Mouse (Mus musculus): ENCODE data around the gene Ttll5. TPM values are rescaled to one million over a fixed set of nuclear protein-coding genes. Genes with fewer than 3 reads are reported as not detected.
A peak's percentile ranks its signal among the peaks of the same experiment; 100 is the strongest.

The Ttll5 gene
- polyA plus RNA-seq, 1 experiment from 2014 or later, result 15.5 TPM

DNA sequence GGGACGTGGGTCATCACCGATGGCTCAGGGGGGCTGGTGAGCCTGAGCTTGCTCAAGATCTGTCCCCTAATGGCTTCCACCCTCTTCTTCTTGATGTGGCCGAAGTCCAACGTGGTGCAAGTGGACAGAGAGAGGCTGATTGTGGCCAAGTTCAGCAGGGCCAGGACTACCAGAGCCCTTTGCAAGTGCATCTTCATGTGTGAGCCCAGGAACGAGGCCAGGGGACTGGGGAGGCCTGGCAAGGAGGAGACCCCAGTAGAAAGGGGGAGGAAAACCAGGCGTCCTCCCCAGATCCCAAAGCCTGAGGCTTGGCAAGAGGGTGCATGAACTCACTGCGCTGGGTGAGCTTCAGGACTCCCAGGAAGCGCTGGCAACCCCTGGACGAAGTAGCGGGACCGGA, 253.3 kb downstream of the Ttll5 start:
- H3K9ac ChIP-seq (ENCODE audit: low read length), result peak overlapping the region; percentile 85
- no peak for ATAC-seq (replicated peaks; ENCODE audit: extremely low read depth, insufficient read depth, low FRiP score)
- peaks cover 22% of the 10 kb centered on the region for H3K4me1 ChIP-seq (ENCODE audit: control insufficient read depth, insufficient read depth, low read length)
- H3K4me2 ChIP-seq (ENCODE audit: low read depth, low read length), result peak overlapping the region; percentile 78
- H3K27me3 ChIP-seq (ENCODE audit: control insufficient read depth, insufficient read depth, low read length), result no peaks in the 10 kb centered on the region
- no peaks in the 10 kb centered on the region for H3K36me3 ChIP-seq (ENCODE audit: control insufficient read depth, insufficient read depth)
- WGBS, result 34% methylated on average over 11 of the region's 11 CpGs
- peak overlapping the region; percentile 93 for H3K27ac ChIP-seq (ENCODE audit: low read length)
- H3K4me3 ChIP-seq (ENCODE audit: low read length), result peak overlapping the region; percentile 65
- no peaks in the 10 kb centered on the region for H3K9me3 ChIP-seq (replicated peaks; ENCODE audit: control insufficient read depth, low read length)

DNA sequence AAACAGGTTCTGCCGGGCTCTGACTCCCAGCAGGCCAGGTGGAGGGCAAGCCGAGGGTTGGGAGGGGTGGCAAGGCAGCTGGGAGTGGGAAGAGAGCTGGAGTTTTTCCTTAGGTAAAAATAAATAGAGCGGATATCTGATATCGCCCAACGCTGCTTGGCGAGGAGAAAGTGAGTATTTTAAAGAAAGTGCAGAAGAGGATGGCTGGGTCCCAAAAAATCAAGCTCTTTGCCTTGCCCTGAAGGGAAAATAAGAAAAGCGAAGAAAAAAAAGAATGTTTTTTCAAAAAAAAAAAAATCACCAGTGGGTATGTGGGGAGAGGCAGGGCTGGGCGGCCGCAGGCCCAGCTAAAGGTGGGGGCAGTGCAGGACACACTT, 253.7 kb downstream of the Ttll5 start:
- Histone ChIP-seq H3K27ac (ENCODE audit: low read length) (peak overlapping the region; percentile 93), H3K4me3 (ENCODE audit: low read length) (peak overlapping the region; percentile 65), H3K27me3 (ENCODE audit: control insufficient read depth, insufficient read depth, low read length) (no peaks in the 10 kb centered on the region), H3K4me1 (ENCODE audit: control insufficient read depth, insufficient read depth, low read length) (peaks cover 25% of the 10 kb centered on the region), H3K4me2 (ENCODE audit: low read depth, low read length) (peak overlapping the region; percentile 78), H3K9me3 (replicated peaks; ENCODE audit: control insufficient read depth, low read length) (no peaks in the 10 kb centered on the region), H3K36me3 (ENCODE audit: control insufficient read depth, insufficient read depth) (no peaks in the 10 kb centered on the region), H3K9ac (ENCODE audit: low read length) (peak overlapping the region; percentile 85)
- WGBS, result 23% methylated on average over 9 of the region's 9 CpGs
- no peak for ATAC-seq (replicated peaks; ENCODE audit: extremely low read depth, insufficient read depth, low FRiP score)

DNA sequence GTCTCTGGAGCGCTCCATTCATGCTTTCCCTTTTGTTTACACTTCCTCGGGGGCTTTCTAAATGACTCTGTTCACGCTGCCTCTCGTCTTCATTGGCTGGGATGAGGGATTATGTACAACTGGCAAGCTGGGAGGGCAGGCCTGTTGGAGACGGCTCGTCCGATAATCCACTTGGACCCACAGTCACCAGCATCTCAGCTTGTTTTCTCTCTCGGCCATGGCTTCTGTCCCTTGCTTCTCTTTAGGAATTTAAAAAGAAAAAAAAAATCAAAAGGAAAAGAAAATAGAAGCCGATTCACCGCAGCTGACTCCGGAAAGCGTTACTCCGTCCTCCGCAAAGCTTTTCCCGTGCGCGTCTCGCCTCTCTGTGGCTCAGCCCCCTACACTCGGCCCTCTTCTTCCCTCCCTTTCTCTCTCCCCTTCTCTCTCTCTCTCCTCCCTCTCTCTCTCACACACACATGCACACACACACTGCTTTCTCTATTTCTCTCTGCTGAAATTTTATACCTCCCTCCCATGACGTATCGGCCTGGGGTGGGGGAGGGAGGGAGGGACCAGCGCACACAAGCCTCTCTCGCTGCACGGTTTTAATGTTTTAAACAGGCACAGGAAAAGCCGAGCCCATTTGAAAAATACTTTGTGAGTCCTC, 254.2 kb downstream of the Ttll5 start, which contains the start of gene Tgfb3:
TSS of gene Tgfb3 (minus strand) at position 489 of the 649 bp plus-strand sequence.
- Histone ChIP-seq H3K27me3 (ENCODE audit: control insufficient read depth, insufficient read depth, low read length) (no peaks in the 10 kb centered on the region), H3K4me3 (ENCODE audit: low read length) (peak within 1 kb of the TSS; percentile 65), H3K4me1 (ENCODE audit: control insufficient read depth, insufficient read depth, low read length) (peaks cover 27% of the 10 kb centered on the region), H3K27ac (ENCODE audit: low read length) (peak within 1 kb of the TSS; percentile 93), H3K9ac (ENCODE audit: low read length) (peak within 1 kb of the TSS; percentile 85), H3K36me3 (ENCODE audit: control insufficient read depth, insufficient read depth) (no peaks in the 10 kb centered on the region), H3K4me2 (ENCODE audit: low read depth, low read length) (peak within 1 kb of the TSS; percentile 78), H3K9me3 (replicated peaks; ENCODE audit: control insufficient read depth, low read length) (no peaks in the 10 kb centered on the region)
- WGBS, result 2% methylated on average over 25 of the region's 25 CpGs
- ATAC-seq (replicated peaks; ENCODE audit: extremely low read depth, insufficient read depth, low FRiP score), result peak; percentile 74

GRCm38 (mm10) chr12:86079202-86079667, 254.8 kb downstream of the Ttll5 start:
- Histone ChIP-seq H3K4me1 (ENCODE audit: control insufficient read depth, insufficient read depth, low read length) (peaks cover 27% of the 10 kb centered on the region), H3K36me3 (ENCODE audit: control insufficient read depth, insufficient read depth) (no peaks in the 10 kb centered on the region), H3K27ac (ENCODE audit: low read length) (peak overlapping the region; percentile 93), H3K4me2 (ENCODE audit: low read depth, low read length) (peak overlapping the region; percentile 78), H3K9ac (ENCODE audit: low read length) (peak overlapping the region; percentile 85), H3K9me3 (replicated peaks; ENCODE audit: control insufficient read depth, low read length) (no peaks in the 10 kb centered on the region), H3K27me3 (ENCODE audit: control insufficient read depth, insufficient read depth, low read length) (no peaks in the 10 kb centered on the region), H3K4me3 (ENCODE audit: low read length) (peak overlapping the region; percentile 65)
- WGBS, result 1% methylated on average over 31 of the region's 31 CpGs
- peak; percentile 69 for ATAC-seq (replicated peaks; ENCODE audit: extremely low read depth, insufficient read depth, low FRiP score)

DNA sequence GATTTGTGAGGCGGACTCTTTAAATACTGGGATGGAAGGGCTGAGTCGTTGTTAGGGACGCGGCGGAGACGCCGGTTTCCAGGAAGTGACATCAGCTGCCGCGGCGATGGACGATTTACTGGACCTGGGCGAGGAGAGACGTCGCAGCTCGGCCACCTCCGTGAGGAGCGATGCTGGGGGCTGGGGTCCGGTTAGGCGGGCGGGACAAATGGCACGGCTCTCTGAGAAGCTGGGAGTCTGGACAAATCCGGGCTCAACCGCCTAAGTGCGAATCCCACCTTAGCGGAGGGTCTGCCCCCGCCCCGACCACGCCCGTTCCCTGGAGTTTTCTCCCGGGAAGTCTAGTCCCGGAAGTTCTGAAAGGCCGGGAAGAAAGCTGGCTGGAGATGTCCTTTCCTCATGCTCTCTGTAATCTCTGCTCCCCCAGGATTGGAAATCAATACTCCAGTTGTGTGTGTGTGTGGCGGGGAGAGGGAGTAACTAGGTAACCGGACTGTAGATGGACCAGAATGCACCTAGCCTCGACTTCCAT, 258.1 kb downstream of the Ttll5 start, which contains the start of gene Ift43:
TSS of gene Ift43 (plus strand) at position 61 of the 532 bp plus-strand sequence.
- peak within 1 kb of the TSS; percentile 76 for H3K9ac ChIP-seq (ENCODE audit: low read length)
- H3K27me3 ChIP-seq (ENCODE audit: control insufficient read depth, insufficient read depth, low read length), result no peaks in the 10 kb centered on the region
- no peaks in the 10 kb centered on the region for H3K9me3 ChIP-seq (replicated peaks; ENCODE audit: control insufficient read depth, low read length)
- H3K4me3 ChIP-seq (ENCODE audit: low read length), result peak within 1 kb of the TSS; percentile 75
- peak within 1 kb of the TSS; percentile 52 for H3K27ac ChIP-seq (ENCODE audit: low read length)
- no peaks in the 10 kb centered on the region for H3K36me3 ChIP-seq (ENCODE audit: control insufficient read depth, insufficient read depth)
- peak within 1 kb of the TSS; percentile 90 for H3K4me2 ChIP-seq (ENCODE audit: low read depth, low read length)
- H3K4me1 ChIP-seq (ENCODE audit: control insufficient read depth, insufficient read depth, low read length), result peaks cover 27% of the 10 kb centered on the region
- under 1% methylated on average over 35 of the region's 35 CpGs for WGBS
- ATAC-seq (replicated peaks; ENCODE audit: extremely low read depth, insufficient read depth, low FRiP score), result peak; percentile 42; the same call in 1 of the 2 replicates

- H3K27ac ChIP-seq (ENCODE audit: low read length), result peak overlapping the region; percentile 74
- peak overlapping the region; percentile 59 for H3K9ac ChIP-seq (ENCODE audit: low read length)
- ATAC-seq (replicated peaks; ENCODE audit: extremely low read depth, insufficient read depth, low FRiP score), result no peak
- H3K36me3 ChIP-seq (ENCODE audit: control insufficient read depth, insufficient read depth), result peaks cover 7% of the 10 kb centered on the region
- no peak overlapping the region for H3K4me3 ChIP-seq (ENCODE audit: low read length)
- no peaks in the 10 kb centered on the region for H3K27me3 ChIP-seq (ENCODE audit: control insufficient read depth, insufficient read depth, low read length)
- no peak overlapping the region for H3K4me2 ChIP-seq (ENCODE audit: low read depth, low read length)
- 77% methylated on average over 7 of the region's 7 CpGs for WGBS
- H3K4me1 ChIP-seq (ENCODE audit: control insufficient read depth, insufficient read depth, low read length), result peaks cover 26% of the 10 kb centered on the region
- H3K9me3 ChIP-seq (replicated peaks; ENCODE audit: control insufficient read depth, low read length), result no peaks in the 10 kb centered on the region
Observed at GRCm38 (mm10) chr12:86085873-86086272, 261.4 kb downstream of the Ttll5 start.

GRCm38 (mm10) chr12:86086550-86086949, 262.1 kb downstream of the Ttll5 start:
- Histone ChIP-seq H3K27ac (ENCODE audit: low read length) (peak overlapping the region; percentile 74), H3K4me2 (ENCODE audit: low read depth, low read length) (peak overlapping the region; percentile 14; the same call in 1 of the 2 replicates), H3K36me3 (ENCODE audit: control insufficient read depth, insufficient read depth) (peaks cover 7% of the 10 kb centered on the region), H3K27me3 (ENCODE audit: control insufficient read depth, insufficient read depth, low read length) (no peaks in the 10 kb centered on the region), H3K9me3 (replicated peaks; ENCODE audit: control insufficient read depth, low read length) (no peaks in the 10 kb centered on the region), H3K9ac (ENCODE audit: low read length) (peak overlapping the region; percentile 59), H3K4me1 (ENCODE audit: control insufficient read depth, insufficient read depth, low read length) (peaks cover 30% of the 10 kb centered on the region), H3K4me3 (ENCODE audit: low read length) (no peak overlapping the region)
- no peak for ATAC-seq (replicated peaks; ENCODE audit: extremely low read depth, insufficient read depth, low FRiP score)
- 44% methylated on average over 8 of the region's 8 CpGs for WGBS

GRCm38 (mm10) chr12:86088042-86088441, 263.6 kb downstream of the Ttll5 start:
- peak; percentile 26; the same call in 1 of the 2 replicates for ATAC-seq (replicated peaks; ENCODE audit: extremely low read depth, insufficient read depth, low FRiP score)
- Histone ChIP-seq H3K36me3 (ENCODE audit: control insufficient read depth, insufficient read depth) (peaks cover 7% of the 10 kb centered on the region), H3K27me3 (ENCODE audit: control insufficient read depth, insufficient read depth, low read length) (no peaks in the 10 kb centered on the region), H3K27ac (ENCODE audit: low read length) (peak overlapping the region; percentile 74), H3K9ac (ENCODE audit: low read length) (no peak overlapping the region), H3K4me3 (ENCODE audit: low read length) (no peak overlapping the region), H3K4me2 (ENCODE audit: low read depth, low read length) (no peak overlapping the region), H3K4me1 (ENCODE audit: control insufficient read depth, insufficient read depth, low read length) (peaks cover 32% of the 10 kb centered on the region), H3K9me3 (replicated peaks; ENCODE audit: control insufficient read depth, low read length) (no peaks in the 10 kb centered on the region)
- 69% methylated on average over 7 of the region's 7 CpGs for WGBS

- H3K4me1 ChIP-seq (ENCODE audit: control insufficient read depth, insufficient read depth, low read length), result peaks cover 28% of the 10 kb centered on the region
- peak overlapping the region; percentile 66; the same call in 1 of the 2 replicates for H3K9ac ChIP-seq (ENCODE audit: low read length)
- WGBS, result 57% methylated on average over 4 of the region's 4 CpGs
- ATAC-seq (replicated peaks; ENCODE audit: extremely low read depth, insufficient read depth, low FRiP score), result no peak
- H3K27ac ChIP-seq (ENCODE audit: low read length), result peak overlapping the region; percentile 86
- no peaks in the 10 kb centered on the region for H3K9me3 ChIP-seq (replicated peaks; ENCODE audit: control insufficient read depth, low read length)
- H3K4me2 ChIP-seq (ENCODE audit: low read depth, low read length), result no peak overlapping the region
- H3K4me3 ChIP-seq (ENCODE audit: low read length), result no peak overlapping the region
- H3K27me3 ChIP-seq (ENCODE audit: control insufficient read depth, insufficient read depth, low read length), result no peaks in the 10 kb centered on the region
- H3K36me3 ChIP-seq (ENCODE audit: control insufficient read depth, insufficient read depth), result peaks cover 7% of the 10 kb centered on the region
Observed at GRCm38 (mm10) chr12:86090764-86091163, 266.3 kb downstream of the Ttll5 start.

Data from heart, embryonic 16.5 days (tissue).